Mouse (Mus musculus) MEL (cell line): Measurements from ENCODE around the gene Ppil6.

Experiments used
- CTCF ChIP-seq, 3 experiments: IDR thresholded peaks in 2 of 3; conservative IDR thresholded peaks in 1 of 3; 2 replicates each; pipeline ENCODE4 v1.5.1; 2011 to 2012; ENCODE audit warnings: low read length in 3 of 3, low read depth in 2 of 3, mild to moderate bottlenecking in 2 of 3, improper control_type of control experiment in 1 of 3, inconsistent platforms in 1 of 3, mixed read lengths in 1 of 3, moderate library complexity in 1 of 3; ENCODE audit not compliant: control insufficient read depth in 1 of 3, insufficient read depth in 1 of 3, poor library complexity in 1 of 3, severe bottlenecking in 1 of 3
- E2F4 ChIP-seq: IDR thresholded peaks from 2 replicates; pipeline ENCODE4 v1.6.1; 2011; ENCODE audit warnings: low read depth, low read length, improper control_type of control experiment, borderline replicate concordance

- TF ChIP-seq E2F4 (no peak), CTCF (IDR thresholded peaks at IDR 0.05 in 2 of 3, conservative IDR thresholded peaks at IDR 0.05 in 1 of 3; ENCODE audit: control insufficient read depth in 1 of 3, insufficient read depth in 1 of 3, low read depth in 2 of 3, low read length in 3 of 3, poor library complexity in 1 of 3, severe bottlenecking in 1 of 3) (no peak)
Observed at GRCm38 (mm10) chr10:41490518-41490873, 257 bp downstream of the Ppil6 start.
